Mouse (Mus musculus): Measurements from ENCODE around the gene Fth1. TPM values are rescaled to one million over a fixed set of nuclear protein-coding genes. Genes with fewer than 3 reads are reported as not detected.

Gene Fth1
- polyA plus RNA-seq, 1 experiment from 2014 or later: 1,844 TPM

GRCm38 (mm10) chr19:10025169-10025875, 44.9 kb downstream of the Fth1 start:
- no peak overlapping the region for H3K4me2 ChIP-seq (replicated peaks)
- DNase-seq (ENCODE audit: low spot score) (peak; percentile 52), ATAC-seq (ENCODE audit: low FRiP score) (peak; percentile 59)
- H3K9ac ChIP-seq: no peak overlapping the region
- H3K27ac ChIP-seq: peak overlapping the region; percentile 28
- no peaks in the 10 kb centered on the region for H3K27me3 ChIP-seq (ENCODE audit: control insufficient read depth, insufficient read depth, low read length)
- WGBS: 23% methylated on average over 8 of the region's 8 CpGs
- H3K9me3 ChIP-seq (ENCODE audit: control insufficient read depth, low read length): no peaks in the 10 kb centered on the region
- peaks cover 6% of the 10 kb centered on the region for H3K36me3 ChIP-seq (replicated peaks; ENCODE audit: control insufficient read depth, insufficient read depth)
- no peak overlapping the region for H3K4me3 ChIP-seq (replicated peaks; ENCODE audit: low read length)
- peaks cover 12% of the 10 kb centered on the region for H3K4me1 ChIP-seq (replicated peaks; ENCODE audit: control insufficient read depth, insufficient read depth, low read length)

GRCm38 (mm10) chr19:10029746-10030145, 49.3 kb downstream of the Fth1 start:
- ATAC-seq (ENCODE audit: low FRiP score) (no peak), DNase-seq (ENCODE audit: low spot score) (no peak)
- Histone ChIP-seq H3K4me3 (replicated peaks; ENCODE audit: low read length) (no peak overlapping the region), H3K27me3 (ENCODE audit: control insufficient read depth, insufficient read depth, low read length) (no peaks in the 10 kb centered on the region), H3K36me3 (replicated peaks; ENCODE audit: control insufficient read depth, insufficient read depth) (peaks cover 6% of the 10 kb centered on the region), H3K4me1 (replicated peaks; ENCODE audit: control insufficient read depth, insufficient read depth, low read length) (peaks cover 8% of the 10 kb centered on the region), H3K27ac (no peak overlapping the region), H3K4me2 (replicated peaks) (no peak overlapping the region), H3K9me3 (ENCODE audit: control insufficient read depth, low read length) (no peaks in the 10 kb centered on the region), H3K9ac (no peak overlapping the region)
- WGBS: 91% methylated on average over 2 of the region's 2 CpGs

GRCm38 (mm10) chr19:10033211-10033973, 53.0 kb downstream of the Fth1 start:
- no peaks in the 10 kb centered on the region for H3K27me3 ChIP-seq (ENCODE audit: control insufficient read depth, insufficient read depth, low read length)
- no peaks in the 10 kb centered on the region; the same call in 1 of the 2 replicates for H3K36me3 ChIP-seq (replicated peaks; ENCODE audit: control insufficient read depth, insufficient read depth)
- 32% methylated on average over 8 of the region's 8 CpGs for WGBS
- H3K9me3 ChIP-seq (ENCODE audit: control insufficient read depth, low read length): no peaks in the 10 kb centered on the region
- H3K4me1 ChIP-seq (replicated peaks; ENCODE audit: control insufficient read depth, insufficient read depth, low read length): no peaks in the 10 kb centered on the region
- H3K27ac ChIP-seq: no peak overlapping the region
- ATAC-seq (ENCODE audit: low FRiP score): peak; percentile 59; the same call in 1 of the 2 replicates
- DNase-seq (ENCODE audit: low spot score): peak; percentile 82
- H3K4me2 ChIP-seq (replicated peaks): no peak overlapping the region
- H3K9ac ChIP-seq: no peak overlapping the region
- H3K4me3 ChIP-seq (replicated peaks; ENCODE audit: low read length): no peak overlapping the region

GRCm38 (mm10) chr19:10034356-10034755, 54.0 kb downstream of the Fth1 start:
- ATAC-seq (ENCODE audit: low FRiP score): no peak
- Histone ChIP-seq H3K27ac (no peak overlapping the region), H3K4me2 (replicated peaks) (no peak overlapping the region), H3K4me1 (replicated peaks; ENCODE audit: control insufficient read depth, insufficient read depth, low read length) (no peaks in the 10 kb centered on the region), H3K9me3 (ENCODE audit: control insufficient read depth, low read length) (no peaks in the 10 kb centered on the region), H3K27me3 (ENCODE audit: control insufficient read depth, insufficient read depth, low read length) (no peaks in the 10 kb centered on the region), H3K9ac (no peak overlapping the region), H3K36me3 (replicated peaks; ENCODE audit: control insufficient read depth, insufficient read depth) (no peaks in the 10 kb centered on the region), H3K4me3 (replicated peaks; ENCODE audit: low read length) (no peak overlapping the region)
- DNase-seq (ENCODE audit: low spot score): no peak
- 85% methylated on average over 5 of the region's 5 CpGs for WGBS

Other genes starting within 250 kb of the Fth1 start
- gene Scgb2a2, start 133.0 kb upstream of the Fth1 start, polyA plus RNA-seq (2014; fragmentation: Nextera tagmentation; extraction: Ambion mirVana): not detected in 2 replicates
- 18.9 and 22.6 TPM in 2 replicates for gene Incenp, start 81.0 kb upstream of the Fth1 start, polyA plus RNA-seq (2014; fragmentation: Nextera tagmentation; extraction: Ambion mirVana)
- gene Best1, start 21.0 kb downstream of the Fth1 start, polyA plus RNA-seq (2014; fragmentation: Nextera tagmentation; extraction: Ambion mirVana): 2.3 and 2.6 TPM in 2 replicates
- gene Rab3il1, start 21.1 kb downstream of the Fth1 start, polyA plus RNA-seq (2014; fragmentation: Nextera tagmentation; extraction: Ambion mirVana): 19.3 and 23.8 TPM in 2 replicates
- gene Fads3, start 61.0 kb downstream of the Fth1 start, polyA plus RNA-seq (2014; fragmentation: Nextera tagmentation; extraction: Ambion mirVana): 24.7 and 25.7 TPM in 2 replicates
- 70.5 and 87.5 TPM in 2 replicates for gene Fads2, start 121.1 kb downstream of the Fth1 start, polyA plus RNA-seq (2014; fragmentation: Nextera tagmentation; extraction: Ambion mirVana)
- 148 and 156 TPM in 2 replicates for gene Fads1, start 202.3 kb downstream of the Fth1 start, polyA plus RNA-seq (2014; fragmentation: Nextera tagmentation; extraction: Ambion mirVana)
- gene Tmem258, start 223.4 kb downstream of the Fth1 start, polyA plus RNA-seq (2014; fragmentation: Nextera tagmentation; extraction: Ambion mirVana): 324 and 357 TPM in 2 replicates
- 24.2 and 24.8 TPM in 2 replicates for gene Fen1, start 223.6 kb downstream of the Fth1 start, polyA plus RNA-seq (2014; fragmentation: Nextera tagmentation; extraction: Ambion mirVana)

Data from hindbrain, embryonic 14.5 days (tissue).